Mouse (Mus musculus) heart, embryonic 14.5 days (tissue): Measurements from ENCODE around the gene Il9r. TPM values are rescaled to one million over a fixed set of nuclear protein-coding genes. Genes with fewer than 3 reads are reported as not detected.

ENCODE experiments used
- ATAC-seq: fragments of 200-750 bp; cut with Nextera tagmentation; 2 replicates; pipeline ENCODE4 v1.8.0; 2017; ENCODE audit warnings: low read depth, moderate TSS enrichment; ENCODE audit not compliant: insufficient number of reproducible peaks, insufficient read depth, low FRiP score
- H3K27ac ChIP-seq, 2 experiments: fragments of 200-500 bp in 1 of 2; fragments of 300-500 bp in 1 of 2; sonication (generic) in 1 of 2; replicated peaks in 1 of 2; 2 replicates each; pipeline ENCODE4 v1.5.1; 2012 to 2014; ENCODE audit warnings: low read depth in 2 of 2, low read length in 2 of 2, control low read depth in 1 of 2, mild to moderate bottlenecking in 1 of 2, mixed read lengths in 1 of 2; ENCODE audit not compliant: control insufficient read depth in 1 of 2, insufficient read depth in 1 of 2
- H3K27me3 ChIP-seq: fragments of 300-500 bp; sonication (generic); 2 replicates; pipeline ENCODE4 v1.6.1; 2014; ENCODE audit warnings: mild to moderate bottlenecking, low read length, control low read depth; ENCODE audit not compliant: control insufficient read depth, insufficient read depth
- H3K36me3 ChIP-seq: fragments of 300-500 bp; sonication (generic); 2 replicates; pipeline ENCODE4 v1.6.1; 2014; ENCODE audit warnings: mild to moderate bottlenecking, control low read depth, low read length, mixed read lengths; ENCODE audit not compliant: control insufficient read depth, insufficient read depth
- H3K4me1 ChIP-seq, 2 experiments: fragments of 200-500 bp in 1 of 2; fragments of 300-500 bp in 1 of 2; sonication (generic) in 1 of 2; 2 replicates each; pipeline ENCODE4 v1.6.1; 2012 to 2014; ENCODE audit warnings: low read length in 2 of 2, control low read depth in 1 of 2, mixed read lengths in 1 of 2; ENCODE audit not compliant: control insufficient read depth in 2 of 2, insufficient read depth in 2 of 2
- H3K4me2 ChIP-seq: fragments of 300-500 bp; sonication (generic); 2 replicates; pipeline ENCODE4 v1.6.1; 2014; ENCODE audit warnings: mild to moderate bottlenecking, low read length
- H3K4me3 ChIP-seq, 2 experiments: fragments of 200-500 bp in 1 of 2; fragments of 300-500 bp in 1 of 2; sonication (generic) in 1 of 2; 2 replicates each; pipeline ENCODE4 v1.5.1; 2012 to 2014; ENCODE audit warnings: low read length in 2 of 2, mild to moderate bottlenecking in 2 of 2, control low read depth in 1 of 2, low read depth in 1 of 2, moderate library complexity in 1 of 2; ENCODE audit not compliant: control insufficient read depth in 1 of 2, insufficient read depth in 1 of 2
- H3K9ac ChIP-seq: fragments of 300-500 bp; sonication (generic); 2 replicates; pipeline ENCODE4 v1.6.1; 2014; ENCODE audit warnings: mild to moderate bottlenecking, low read length
- H3K9me3 ChIP-seq: fragments of 300-500 bp; sonication (generic); 2 replicates; pipeline ENCODE4 v1.6.1; 2016; ENCODE audit warnings: low read length, control low read depth; ENCODE audit not compliant: control insufficient read depth
- WGBS: fragments of 180-500 bp; shearing (Covaris S2); extraction: QIAGEN DNeasy Blood & Tissue Kit; methylation state at CpG from one replicate; pipeline ENCODE4 v1.1.7; 2014; 5-methylcytosine and 5-hydroxymethylcytosine counted together
- polyA plus RNA-seq: library from polyadenylated mRNA; unstranded; fragments of >200 nt; fragmentation: Nextera tagmentation; extraction: Ambion mirVana; gene quantifications from 2 replicates; pipeline ENCODE4 v1.2.1, GENCODE M21; 2014

Gene Il9r
- polyA plus RNA-seq, 1 experiment from 2014 or later = not detected

GRCm38 (mm10) chr11:32242209-32242608 is 42.1 kb upstream of the Il9r start:
- no peak overlapping the region for H3K4me3 ChIP-seq
- no peaks in the 10 kb centered on the region for H3K9me3 ChIP-seq
- no peaks in the 10 kb centered on the region for H3K27me3 ChIP-seq
- H3K9ac ChIP-seq = no peak overlapping the region
- H3K4me2 ChIP-seq = no peak overlapping the region
- peaks cover 6 to 14% of the 10 kb centered on the region in 2 experiments; a peak in 3 of 4 replicates for H3K4me1 ChIP-seq
- 86% methylated on average over 3 of the region's 3 CpGs for WGBS
- H3K27ac ChIP-seq = no peak overlapping the region
- peaks cover 75% of the 10 kb centered on the region for H3K36me3 ChIP-seq
- ATAC-seq = no peak

- Histone ChIP-seq H3K9me3 (no peaks in the 10 kb centered on the region), H3K4me2 (no peak overlapping the region), H3K27me3 (no peaks in the 10 kb centered on the region), H3K4me3 (no peak overlapping the region), H3K36me3 (peaks cover 71% of the 10 kb centered on the region), H3K27ac (no peak overlapping the region), H3K4me1 (peaks cover 6 to 14% of the 10 kb centered on the region in 2 experiments), H3K9ac (no peak overlapping the region)
- ATAC-seq = no peak
These were observed 41.3 kb upstream of the Il9r start for GRCm38 (mm10) chr11:32241391-32241790.

DNA sequence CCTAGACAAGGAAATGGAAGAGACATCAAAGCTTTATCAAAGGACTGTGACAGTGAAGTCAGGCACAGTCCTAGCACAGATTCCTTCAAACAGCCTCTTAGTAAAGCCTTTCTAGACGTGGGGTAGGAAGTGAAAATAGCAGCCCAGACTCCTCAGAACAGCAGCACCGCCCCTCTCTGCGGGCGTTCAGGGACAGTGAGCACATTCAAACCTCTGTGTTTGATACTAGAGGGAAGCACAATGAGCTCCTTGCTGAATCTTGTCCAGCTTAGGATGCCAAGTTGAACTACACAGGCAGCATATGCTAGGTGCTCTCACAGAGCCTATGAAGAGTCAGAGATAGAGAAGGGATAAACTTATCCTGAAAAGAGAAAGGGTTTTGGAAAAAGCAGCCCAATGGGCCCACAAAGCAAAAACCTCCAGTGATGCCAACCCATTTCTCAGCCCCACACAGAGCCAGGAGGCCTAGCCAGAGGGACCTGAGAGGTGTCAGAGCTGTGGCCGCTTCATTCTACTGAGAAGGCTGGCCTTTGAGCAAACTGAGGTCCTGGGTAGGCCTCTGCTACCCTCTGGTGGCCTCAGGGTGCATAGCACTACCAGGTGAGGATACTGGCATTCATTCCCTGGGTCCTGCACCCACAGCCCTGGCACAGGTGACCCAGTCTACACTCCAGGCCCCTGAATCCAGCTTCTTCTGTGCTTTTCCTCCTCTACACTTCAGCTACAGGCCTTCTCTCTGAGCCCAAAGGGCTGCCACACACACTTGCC is 38.2 kb upstream of the Il9r start:
- peak; percentile 51 for ATAC-seq
- H3K4me1 ChIP-seq = peaks cover 5 to 18% of the 10 kb centered on the region in 2 experiments; a peak in 3 of 4 replicates
- H3K27me3 ChIP-seq = no peaks in the 10 kb centered on the region
- peaks cover 66% of the 10 kb centered on the region for H3K36me3 ChIP-seq
- no peaks in the 10 kb centered on the region for H3K9me3 ChIP-seq
- WGBS = 71% methylated on average over 5 of the region's 5 CpGs
- no peak overlapping the region for H3K4me2 ChIP-seq
- H3K4me3 ChIP-seq = no peak overlapping the region
- H3K9ac ChIP-seq = no peak overlapping the region
- no peak overlapping the region for H3K27ac ChIP-seq

DNA sequence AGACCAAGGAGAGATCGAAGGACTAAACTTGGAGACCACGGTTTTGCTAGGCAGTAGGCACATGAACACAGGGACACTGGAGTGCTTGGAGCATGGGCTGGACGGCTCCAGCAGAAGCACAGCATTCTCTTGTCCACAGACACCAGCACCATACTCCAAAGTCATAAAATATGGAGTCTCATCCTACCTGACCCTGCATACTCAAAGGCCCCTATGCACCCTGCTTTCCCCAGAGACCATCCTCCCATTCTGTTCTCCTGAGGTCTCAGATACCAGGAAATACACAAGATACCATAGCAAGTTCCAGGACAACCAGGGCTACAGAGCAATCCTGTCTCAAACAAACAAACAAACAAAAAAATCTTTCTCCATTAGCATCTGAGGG is 37.3 kb upstream of the Il9r start:
- Histone ChIP-seq H3K4me2 (no peak overlapping the region), H3K27me3 (no peaks in the 10 kb centered on the region), H3K9ac (no peak overlapping the region), H3K4me3 (no peak overlapping the region), H3K36me3 (peaks cover 73% of the 10 kb centered on the region), H3K27ac (no peak overlapping the region), H3K4me1 (peaks cover 5 to 17% of the 10 kb centered on the region in 2 experiments; a peak in 3 of 4 replicates), H3K9me3 (no peaks in the 10 kb centered on the region)
- 76% methylated on average over 3 of the region's 3 CpGs for WGBS
- ATAC-seq = no peak

DNA sequence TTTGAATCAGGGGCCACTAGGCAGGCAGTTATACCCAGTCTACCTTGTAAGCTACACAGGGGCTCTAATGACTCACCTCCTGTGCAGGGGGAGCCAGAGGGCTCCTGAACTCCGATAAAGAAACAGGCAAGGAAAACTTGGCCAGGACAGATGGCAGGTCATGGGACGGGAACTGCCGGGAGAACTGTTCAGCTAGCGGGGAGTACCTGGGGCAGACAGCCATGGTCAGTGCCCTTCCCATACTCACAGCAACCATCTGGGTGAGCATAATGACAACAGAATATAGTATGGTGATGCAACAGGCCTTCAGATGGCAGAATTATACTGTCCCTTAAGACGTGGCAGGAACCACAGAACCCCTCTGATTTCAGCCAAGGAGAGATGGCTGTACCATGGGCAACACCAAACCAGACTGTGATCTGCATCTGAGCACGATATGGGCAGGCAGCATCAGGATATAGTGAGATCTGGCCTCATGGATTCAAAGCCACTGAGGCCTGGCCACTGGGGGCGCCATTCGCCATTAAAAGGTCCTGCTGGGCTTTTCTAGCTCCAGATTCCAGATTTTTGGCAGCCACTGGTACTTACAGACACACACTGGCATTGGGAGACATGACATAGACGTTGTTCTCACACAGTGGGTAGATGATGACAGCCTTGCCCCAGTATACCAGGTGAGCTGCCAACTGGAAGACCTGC is 36.8 kb upstream of the Il9r start:
- ATAC-seq = no peak
- H3K36me3 ChIP-seq = peaks cover 75% of the 10 kb centered on the region
- no peaks in the 10 kb centered on the region for H3K27me3 ChIP-seq
- no peaks in the 10 kb centered on the region for H3K9me3 ChIP-seq
- no peak overlapping the region for H3K9ac ChIP-seq
- H3K4me1 ChIP-seq = peaks cover 5 to 17% of the 10 kb centered on the region in 2 experiments; a peak in 3 of 4 replicates
- H3K4me3 ChIP-seq = no peak overlapping the region
- 62% methylated on average over 9 of the region's 9 CpGs for WGBS
- no peak overlapping the region for H3K4me2 ChIP-seq
- H3K27ac ChIP-seq = no peak overlapping the region

GRCm38 (mm10) chr11:32236132-32236531 is 36.1 kb upstream of the Il9r start:
- 48% methylated on average over 2 of the region's 2 CpGs for WGBS
- Histone ChIP-seq H3K36me3 (peaks cover 75% of the 10 kb centered on the region), H3K27ac (no peak overlapping the region), H3K4me1 (peaks cover 5 to 17% of the 10 kb centered on the region in 2 experiments; a peak in 3 of 4 replicates), H3K9ac (0 out of 2 replicates have a peak overlapping the region, but pooled peaks have one; percentile 10), H3K9me3 (no peaks in the 10 kb centered on the region), H3K27me3 (no peaks in the 10 kb centered on the region), H3K4me3 (no peak overlapping the region), H3K4me2 (no peak overlapping the region)
- ATAC-seq = no peak

GRCm38 (mm10) chr11:32235646-32236045 is 35.6 kb upstream of the Il9r start:
- no peak overlapping the region for H3K27ac ChIP-seq
- H3K4me2 ChIP-seq = no peak overlapping the region
- no peak overlapping the region for H3K4me3 ChIP-seq
- H3K9me3 ChIP-seq = no peaks in the 10 kb centered on the region
- peaks cover 75% of the 10 kb centered on the region for H3K36me3 ChIP-seq
- 18% methylated on average over 3 of the region's 3 CpGs for WGBS
- H3K27me3 ChIP-seq = no peaks in the 10 kb centered on the region
- H3K4me1 ChIP-seq = peaks cover 5 to 17% of the 10 kb centered on the region in 2 experiments; a peak in 3 of 4 replicates
- peak; percentile 45; the same call in 1 of the 2 replicates for ATAC-seq
- peak overlapping the region; percentile 10; the same call in 1 of the 2 replicates for H3K9ac ChIP-seq
